Mouse (Mus musculus): ENCODE measurements around the gene Ntrk2. TPM values are rescaled to one million over a fixed set of nuclear protein-coding genes. Genes with fewer than 3 reads are reported as not detected.

Ntrk2 gene
- total and polyA plus RNA-seq, 3 experiments: under 0.01 TPM; not detected in 2

- H3K9ac ChIP-seq (ENCODE audit: control insufficient read depth, low read depth, low read length, poor library complexity, severe bottlenecking): no peak overlapping the region
- H3K27ac ChIP-seq (ENCODE audit: control insufficient read depth, low read depth, low read length): no peak overlapping the region
- no peak for DNase-seq (ENCODE audit: low read depth, low spot score)
- no peak overlapping the region for H3K4me3 ChIP-seq (ENCODE audit: control insufficient read depth in 1 of 2, insufficient read depth in 1 of 2, low read depth in 2 of 2, low read length in 2 of 2)
- H3K9me3 ChIP-seq (replicated peaks; ENCODE audit: insufficient read depth, low read length): no peaks in the 10 kb centered on the region
- no peak for TF ChIP-seq ZC3H11A (IDR thresholded peaks at IDR 0.05; ENCODE audit: low read depth, low read length)
- H3K4me1 ChIP-seq (ENCODE audit: control insufficient read depth in 1 of 2, insufficient read depth in 2 of 2, low read length in 2 of 2): no peaks in the 10 kb centered on the region
- H3K79me2 ChIP-seq (ENCODE audit: control insufficient read depth, insufficient read depth, low read length, poor library complexity): no peaks in the 10 kb centered on the region
- no peaks in the 10 kb centered on the region for H3K36me3 ChIP-seq (ENCODE audit: control insufficient read depth in 1 of 2, insufficient read depth in 2 of 2, low read length in 2 of 2)
- H3K27me3 ChIP-seq (ENCODE audit: control insufficient read depth in 1 of 2, insufficient read depth in 2 of 2, low read length in 2 of 2): no peaks in the 10 kb centered on the region
These were observed 120.8 kb downstream of the Ntrk2 start for GRCm38 (mm10) chr13:58927186-58927585.

GRCm38 (mm10) chr13:58927656-58928226 lies 121.4 kb downstream of the Ntrk2 start:
- no peaks in the 10 kb centered on the region for H3K79me2 ChIP-seq (ENCODE audit: control insufficient read depth, insufficient read depth, low read length, poor library complexity)
- TF ChIP-seq TAL1 (IDR thresholded peaks at IDR 0.05; ENCODE audit: low read length): no peak
- TF ChIP-seq MAZ (IDR thresholded peaks at IDR 0.05; ENCODE audit: low read depth, low read length): no peak
- TF ChIP-seq ZNF384 (IDR thresholded peaks at IDR 0.05; ENCODE audit: low read depth, low read length): no peak
- no peak for TF ChIP-seq MYC (IDR thresholded peaks at IDR 0.05; ENCODE audit: low read depth, low read length)
- TF ChIP-seq ZC3H11A (IDR thresholded peaks at IDR 0.05; ENCODE audit: low read depth, low read length): no peak
- TF ChIP-seq MAFK (IDR thresholded peaks at IDR 0.05; ENCODE audit: borderline replicate concordance, low read depth, low read length): no peak
- no peak for TF ChIP-seq EP300 (IDR thresholded peaks at IDR 0.05; ENCODE audit: low read depth in 1 of 2, low read length in 2 of 2)
- no peak for TF ChIP-seq JUND (IDR thresholded peaks at IDR 0.05; ENCODE audit: low read depth, low read length)
- TF ChIP-seq ELF1 (IDR thresholded peaks at IDR 0.05; ENCODE audit: low read depth, low read length): no peak
- no peak for TF ChIP-seq TCF12 (IDR thresholded peaks at IDR 0.05; ENCODE audit: low read depth, low read length)
- no peak for TF ChIP-seq POLR2AphosphoS5 (IDR thresholded peaks at IDR 0.05; ENCODE audit: borderline replicate concordance, low read depth, low read length)
- no peak for TF ChIP-seq TBP (IDR thresholded peaks at IDR 0.05; ENCODE audit: low read depth, low read length)
- TF ChIP-seq ETS1 (IDR thresholded peaks at IDR 0.05; ENCODE audit: low read depth, low read length): no peak
- TF ChIP-seq BHLHE40 (IDR thresholded peaks at IDR 0.05; ENCODE audit: borderline replicate concordance, low read depth, low read length): no peak
- H3K4me1 ChIP-seq (ENCODE audit: control insufficient read depth in 1 of 2, insufficient read depth in 2 of 2, low read length in 2 of 2): no peaks in the 10 kb centered on the region
- H3K9ac ChIP-seq (ENCODE audit: control insufficient read depth, low read depth, low read length, poor library complexity, severe bottlenecking): no peak overlapping the region
- no peaks in the 10 kb centered on the region for H3K9me3 ChIP-seq (replicated peaks; ENCODE audit: insufficient read depth, low read length)
- no peak for DNase-seq (ENCODE audit: low read depth, low spot score)
- H3K27me3 ChIP-seq (ENCODE audit: control insufficient read depth in 1 of 2, insufficient read depth in 2 of 2, low read length in 2 of 2): no peaks in the 10 kb centered on the region
- H3K36me3 ChIP-seq (ENCODE audit: control insufficient read depth in 1 of 2, insufficient read depth in 2 of 2, low read length in 2 of 2): no peaks in the 10 kb centered on the region
- H3K4me3 ChIP-seq (ENCODE audit: control insufficient read depth in 1 of 2, insufficient read depth in 1 of 2, low read depth in 2 of 2, low read length in 2 of 2): no peak overlapping the region
- no peak overlapping the region for H3K27ac ChIP-seq (ENCODE audit: control insufficient read depth, low read depth, low read length)
